Mouse (Mus musculus): Measurements from ENCODE around the gene Plch2.

DNA sequence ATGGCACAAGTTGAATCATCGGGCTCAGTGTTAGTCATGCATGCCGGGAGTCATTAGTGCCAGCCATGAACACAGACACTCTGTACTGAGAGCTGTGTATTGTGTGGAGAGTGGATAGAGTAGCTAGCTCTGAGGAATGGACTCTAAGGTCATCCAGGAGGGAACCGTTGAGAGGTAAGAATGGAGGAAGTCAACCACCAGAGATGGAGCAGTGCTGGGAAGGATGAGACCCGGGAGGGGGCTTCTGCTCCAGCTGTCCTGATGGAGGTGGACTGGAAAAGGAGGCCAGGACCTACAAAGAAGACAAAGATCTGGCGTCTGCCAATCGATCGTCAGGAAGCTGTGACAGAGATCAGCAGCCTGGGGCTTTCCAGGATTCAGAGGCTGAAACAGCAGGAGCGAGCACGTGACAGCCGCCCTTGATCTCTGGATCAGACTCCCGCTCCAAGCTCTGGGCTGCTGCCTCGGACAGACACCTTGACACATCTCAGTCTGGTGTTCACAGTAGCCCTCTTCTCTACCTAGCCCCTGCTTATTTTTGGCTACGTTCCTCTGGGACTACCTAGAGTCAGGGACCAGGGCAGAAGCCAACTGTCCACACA is 123.2 kb downstream of the Plch2 start:
- TF ChIP-seq CTCF (IDR thresholded peaks at IDR 0.05; ENCODE audit: borderline replicate concordance, insufficient read depth, low read depth, low read length) (no peak), POLR2A (IDR thresholded peaks at IDR 0.05; ENCODE audit: borderline replicate concordance, insufficient read depth, low read length) (no peak)
